Mouse (Mus musculus) MEL (cell line): Measurements from ENCODE around the gene Trp53bp1. TPM values are rescaled to one million over a fixed set of nuclear protein-coding genes. Genes with fewer than 3 reads are reported as not detected.

Source experiments
- polyA plus RNA-seq, 2 experiments: library from polyadenylated mRNA; stranded (reverse) in 1 of 2; unstranded in 1 of 2; fragments of >175 nt in 1 of 2; fragments of >200 nt in 1 of 2; gene quantifications; 2 replicates each; pipeline versions ENCODE4 v1.2.1 to v1.2.4; 2012; ENCODE audit warnings: low replicate concordance in 2 of 2, low read depth in 1 of 2; ENCODE audit not compliant: insufficient read length in 2 of 2, insufficient read depth in 1 of 2, missing spikeins in 1 of 2
- total RNA-seq: library from RNA; depleted of rRNA; stranded (reverse); fragments of 300-350 nt; gene quantifications from 2 replicates; pipeline ENCODE4 v1.2.3, GENCODE M21; 2012; rRNA removed

Gene Trp53bp1
- total and polyA plus RNA-seq, 3 experiments: 13.4 to 160 (median 37.3) TPM

Other genes with a start within 250 kb of the Trp53bp1 start
- 0.69 and 2.9 TPM in 2 replicates for gene Epb42, start 234.3 kb downstream of the Trp53bp1 start, total RNA-seq
- gene Epb42, start 234.3 kb downstream of the Trp53bp1 start, polyA plus RNA-seq: 1 to 10 TPM in 1 of 2 experiments, not detected in 1; 2.3 TPM
- not detected in 2 replicates for gene Tgm5, start 185.6 kb downstream of the Trp53bp1 start, total RNA-seq
- not detected for gene Tgm5, start 185.6 kb downstream of the Trp53bp1 start, polyA plus RNA-seq
- gene Tgm7, start 161.6 kb downstream of the Trp53bp1 start, total RNA-seq: not detected in 2 replicates
- gene Tgm7, start 161.6 kb downstream of the Trp53bp1 start, polyA plus RNA-seq: not detected
- 9.3 and 10.8 TPM in 2 replicates for gene Adal, start 131.0 kb downstream of the Trp53bp1 start, total RNA-seq
- gene Adal, start 131.0 kb downstream of the Trp53bp1 start, polyA plus RNA-seq: 100 to 1,000 TPM in 1 of 2 experiments, 10 to 100 TPM in 1; 12.1 to 101 TPM
- 9.4 and 13.2 TPM in 2 replicates for gene Lcmt2, start 130.8 kb downstream of the Trp53bp1 start, total RNA-seq
- gene Lcmt2, start 130.8 kb downstream of the Trp53bp1 start, polyA plus RNA-seq: 10 to 100 TPM in 1 of 2 experiments, not detected in 1; 12.9 TPM
- gene Tubgcp4, start 100.8 kb downstream of the Trp53bp1 start, total RNA-seq: 27.9 and 31.3 TPM in 2 replicates
- 10 to 100 TPM in 1 of 2 experiments, not detected in 1; 38.9 TPM for gene Tubgcp4, start 100.8 kb downstream of the Trp53bp1 start, polyA plus RNA-seq
- 6.5 and 6.7 TPM in 2 replicates for gene Zscan29, start 100.3 kb downstream of the Trp53bp1 start, total RNA-seq
- gene Zscan29, start 100.3 kb downstream of the Trp53bp1 start, polyA plus RNA-seq: 100 to 1,000 TPM in 1 of 2 experiments, 10 to 100 TPM in 1; 10.2 to 199 TPM
- 0.77 and 2.6 TPM in 2 replicates for gene Map1a, start 18.2 kb upstream of the Trp53bp1 start, total RNA-seq
- gene Map1a, start 18.2 kb upstream of the Trp53bp1 start, polyA plus RNA-seq: 1 to 10 TPM in 1 of 2 experiments, not detected in 1; 9.4 TPM
- gene Ppip5k1, start 84.0 kb upstream of the Trp53bp1 start, total RNA-seq: 8.7 and 10.4 TPM in 2 replicates
- gene Ppip5k1, start 84.0 kb upstream of the Trp53bp1 start, polyA plus RNA-seq: 10 to 100 TPM in 1 of 2 experiments, not detected in 1; 14.8 TPM
- gene Ckmt1, start 86.3 kb upstream of the Trp53bp1 start, total RNA-seq: not detected in 2 replicates
- gene Ckmt1, start 86.3 kb upstream of the Trp53bp1 start, polyA plus RNA-seq: not detected
- not detected in 2 replicates for gene Strc, start 115.8 kb upstream of the Trp53bp1 start, total RNA-seq
- not detected for gene Strc, start 115.8 kb upstream of the Trp53bp1 start, polyA plus RNA-seq
- 70.7 and 89.4 TPM in 2 replicates for gene Pdia3, start 142.4 kb upstream of the Trp53bp1 start, total RNA-seq
- gene Pdia3, start 142.4 kb upstream of the Trp53bp1 start, polyA plus RNA-seq: 100 to 1,000 TPM; 471 to 473 TPM
- 1.1 and 1.2 TPM in 2 replicates for gene Catsper2, start 142.4 kb upstream of the Trp53bp1 start, total RNA-seq
- gene Catsper2, start 142.4 kb upstream of the Trp53bp1 start, polyA plus RNA-seq: 1 to 10 TPM in 1 of 2 experiments, not detected in 1; 2.5 TPM
- not detected in 2 replicates for gene Ell3, start 172.9 kb upstream of the Trp53bp1 start, total RNA-seq
- not detected for gene Ell3, start 172.9 kb upstream of the Trp53bp1 start, polyA plus RNA-seq
- 352 and 370 TPM in 2 replicates for gene Serf2, start 177.8 kb upstream of the Trp53bp1 start, total RNA-seq
- 100 to 1,000 TPM in 1 of 2 experiments, not detected in 1; 469 TPM for gene Serf2, start 177.8 kb upstream of the Trp53bp1 start, polyA plus RNA-seq
- gene Hypk, start 181.9 kb upstream of the Trp53bp1 start, total RNA-seq: 8.5 and 17.6 TPM in 2 replicates
- 10 to 100 TPM in 1 of 2 experiments, not detected in 1; 79.7 TPM for gene Hypk, start 181.9 kb upstream of the Trp53bp1 start, polyA plus RNA-seq
- 0.75 and 1.2 TPM in 2 replicates for gene Serinc4, start 185.4 kb upstream of the Trp53bp1 start, total RNA-seq
- gene Serinc4, start 185.4 kb upstream of the Trp53bp1 start, polyA plus RNA-seq: under 1 TPM in 1 of 2 experiments, not detected in 1; 0.38 TPM
- gene Mfap1b, start 202.7 kb upstream of the Trp53bp1 start, total RNA-seq: 17.2 and 20.3 TPM in 2 replicates
- 10 to 100 TPM in 1 of 2 experiments, not detected in 1; 19.1 TPM for gene Mfap1b, start 202.7 kb upstream of the Trp53bp1 start, polyA plus RNA-seq
- gene Mfap1a, start 235.3 kb upstream of the Trp53bp1 start, total RNA-seq: 23.5 and 23.8 TPM in 2 replicates
- gene Mfap1a, start 235.3 kb upstream of the Trp53bp1 start, polyA plus RNA-seq: 10 to 100 TPM in 1 of 2 experiments, not detected in 1; 29.3 TPM
- 23.2 and 23.5 TPM in 2 replicates for gene Wdr76, start 235.3 kb upstream of the Trp53bp1 start, total RNA-seq
- gene Wdr76, start 235.3 kb upstream of the Trp53bp1 start, polyA plus RNA-seq: 10 to 100 TPM in 1 of 2 experiments, not detected in 1; 21.8 TPM